Mouse (Mus musculus): ENCODE results near the gene Rims3.

Gene Rims3

DNA sequence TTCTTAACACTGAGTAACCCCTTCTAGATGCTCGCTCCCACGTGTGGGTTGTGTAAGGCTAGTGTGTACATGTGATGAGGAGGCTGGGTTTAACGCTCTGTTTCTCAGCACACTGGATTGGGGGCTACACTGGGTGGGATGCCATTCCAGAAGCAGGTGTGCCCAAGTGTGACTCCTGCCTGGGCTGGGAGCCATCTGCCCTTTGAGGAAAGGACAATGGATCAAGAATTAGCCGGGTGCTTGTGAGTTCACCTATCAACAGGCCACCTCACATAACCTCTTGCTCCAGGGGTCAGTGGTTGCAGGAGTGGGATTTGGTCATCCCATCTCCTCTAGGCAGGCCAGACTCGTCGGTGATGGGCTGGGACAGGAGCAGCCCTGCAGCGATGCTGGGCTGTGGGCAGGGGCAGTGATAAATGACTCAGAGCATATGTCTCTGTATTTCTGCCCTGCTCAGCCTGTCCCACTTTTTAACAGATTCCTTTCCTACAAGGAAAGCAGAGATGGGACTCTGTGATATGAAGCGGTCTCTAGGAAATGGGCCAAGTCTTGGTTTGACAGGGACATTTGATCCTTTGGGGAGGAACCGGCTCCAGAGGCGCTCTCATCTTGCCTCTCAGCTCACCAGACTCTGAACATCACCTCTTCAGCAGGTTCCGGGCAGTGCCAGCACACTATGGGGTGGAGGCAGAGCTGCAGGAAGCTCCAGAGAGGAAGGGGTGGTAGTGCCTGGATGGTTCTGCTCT, 39.2 kb downstream of the Rims3 start:
- DNase-seq = peak; percentile 49 to 66

DNA sequence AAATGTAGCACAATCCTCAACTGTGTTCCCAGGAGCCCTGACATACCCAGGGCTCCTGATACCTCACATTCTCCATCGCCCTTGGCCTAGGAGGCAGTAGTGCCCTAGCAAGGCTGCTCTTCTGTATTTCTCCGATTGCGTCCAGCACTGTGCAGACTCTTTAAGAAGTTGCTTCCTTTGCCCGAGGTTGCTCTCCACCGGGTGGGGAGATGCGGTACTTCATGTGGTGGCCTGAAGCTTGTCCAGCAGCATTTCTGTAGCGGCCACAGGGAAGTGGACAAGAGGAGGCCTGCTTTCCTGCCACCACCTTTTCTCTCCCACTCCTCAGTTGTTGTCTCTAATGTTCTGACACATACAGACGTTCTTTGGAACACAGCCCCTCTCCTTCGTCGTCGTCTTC, 40.0 kb downstream of the Rims3 start:
- DNase-seq = peak; percentile 46 to 63

DNA sequence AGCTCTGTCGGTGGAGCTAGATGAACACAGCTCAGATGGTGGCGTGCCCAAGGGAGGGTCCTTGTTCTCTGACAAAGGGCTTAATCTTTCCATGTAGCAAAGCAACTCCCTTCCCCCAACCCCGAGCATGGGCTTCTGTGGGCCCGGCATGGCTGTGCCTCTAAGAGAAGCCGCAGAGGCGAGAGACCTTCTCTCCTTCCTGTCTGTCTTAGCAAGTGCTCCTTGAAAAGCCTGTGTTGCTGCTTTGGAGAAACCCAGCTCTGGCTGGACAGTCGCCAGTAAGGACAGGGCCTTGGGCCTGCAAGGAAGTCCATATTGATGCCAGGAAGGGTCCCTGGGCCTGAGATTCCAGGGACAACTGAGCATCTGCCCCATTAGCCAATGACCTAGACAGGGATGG, 40.6 kb downstream of the Rims3 start:
- peak; percentile 55 to 63 for DNase-seq

DNA sequence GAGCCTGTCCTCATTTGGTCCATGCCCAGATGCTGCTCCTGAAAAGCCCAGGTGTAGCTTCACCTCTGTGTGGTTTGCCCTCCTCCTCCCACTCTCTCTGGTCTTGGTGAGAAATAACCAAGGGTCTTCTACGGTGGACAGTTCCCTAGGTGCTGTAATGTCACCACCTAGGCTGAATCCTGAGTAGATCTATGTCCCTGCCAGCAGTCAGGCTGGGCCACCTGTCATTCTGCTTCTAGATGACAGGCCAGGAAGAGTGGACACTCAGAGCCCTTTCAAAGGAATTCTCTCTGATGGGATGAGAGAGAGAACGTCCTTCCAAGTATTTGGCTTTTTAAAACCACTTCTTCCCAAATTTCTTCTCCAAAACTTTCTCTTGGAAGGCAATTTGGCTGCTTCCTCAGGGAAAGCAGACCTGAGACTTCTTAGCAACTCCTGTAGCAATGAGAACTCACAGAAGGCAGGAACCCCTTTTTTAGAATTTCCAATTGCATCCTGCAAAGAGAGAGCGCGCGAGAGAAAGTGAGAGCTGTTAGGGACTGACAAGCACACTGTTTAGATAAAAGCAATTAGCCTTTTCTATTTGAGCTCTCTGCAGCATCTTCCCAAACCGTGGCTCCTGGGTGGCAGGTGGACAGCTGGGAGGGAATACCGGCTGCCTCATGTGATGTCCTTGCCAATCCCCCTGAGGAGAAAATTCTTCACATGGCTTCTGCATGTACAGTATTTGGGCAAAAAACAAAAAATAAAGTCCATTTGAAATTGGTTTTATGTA, 41.4 kb downstream of the Rims3 start:
- peak in 1 of 2 experiments; percentile 45 for DNase-seq

DNA sequence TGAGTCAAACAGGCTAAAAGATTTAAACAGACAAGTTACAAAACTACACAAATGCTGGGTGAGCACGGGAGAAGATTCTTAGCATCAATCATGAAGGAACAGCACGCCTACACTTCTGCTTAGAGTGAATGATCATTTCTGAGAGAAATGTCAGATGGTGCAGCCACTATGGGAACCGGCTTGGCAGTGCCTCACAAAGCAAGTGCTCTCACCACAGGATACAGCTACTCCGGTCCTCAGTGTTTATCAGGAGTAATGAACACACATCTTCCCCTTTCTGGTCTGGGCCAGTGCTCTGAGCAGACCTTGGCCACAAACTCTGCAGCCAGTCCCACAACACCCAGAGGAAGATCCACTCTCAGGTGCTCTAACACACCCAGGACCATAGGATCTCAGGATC, 49.9 kb downstream of the Rims3 start:
- DNase-seq = peak in 1 of 2 experiments; percentile 38

DNA sequence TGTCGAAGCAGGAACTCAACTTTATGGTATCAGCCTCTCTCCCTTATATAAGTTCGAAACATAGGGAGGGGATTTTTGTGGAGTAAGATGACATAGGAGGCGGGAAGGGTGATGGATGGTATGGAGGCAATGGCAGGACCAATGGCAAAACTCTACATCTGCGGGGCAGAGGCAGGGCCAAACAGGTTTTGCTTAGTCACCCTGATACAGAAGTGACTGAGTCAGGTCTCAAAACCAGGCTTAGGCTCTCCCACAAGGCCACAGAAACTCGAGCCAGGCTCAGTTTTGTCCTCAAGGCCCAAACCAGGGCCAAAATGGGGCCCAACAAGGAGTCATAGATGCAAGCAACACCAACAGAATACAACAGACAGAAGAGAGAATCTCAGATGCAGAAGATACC, 51.0 kb downstream of the Rims3 start:
- no peak for DNase-seq

DNA sequence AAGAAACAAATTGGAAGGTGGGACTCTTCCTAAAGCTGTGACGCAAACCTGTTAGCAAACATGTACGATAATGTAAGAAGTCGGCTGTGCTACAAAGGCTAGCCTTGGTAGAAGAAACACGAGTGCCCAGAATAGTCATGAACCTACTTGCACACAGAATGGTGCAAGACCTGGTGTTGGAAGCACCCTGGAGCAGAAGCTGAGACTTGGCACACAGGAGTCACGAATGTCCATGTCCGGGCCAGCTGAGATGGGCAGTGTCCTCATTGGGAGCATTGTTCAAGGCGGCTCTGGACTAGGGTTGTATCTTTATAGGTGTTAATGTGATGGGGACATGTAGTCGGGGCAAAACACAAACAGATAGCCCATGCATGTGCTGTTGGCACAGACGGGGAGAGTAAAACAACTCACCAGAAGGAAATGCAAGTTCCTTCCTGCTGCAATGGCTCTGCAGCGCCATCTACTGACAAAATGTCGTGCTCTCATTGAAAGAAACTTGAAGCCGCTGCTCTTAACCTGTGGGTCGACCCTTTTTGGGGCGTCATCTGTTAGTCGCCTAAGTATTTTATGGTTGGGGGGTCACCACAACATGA, 55.0 kb downstream of the Rims3 start:
- DNase-seq = peak; percentile 85 to 89

DNA sequence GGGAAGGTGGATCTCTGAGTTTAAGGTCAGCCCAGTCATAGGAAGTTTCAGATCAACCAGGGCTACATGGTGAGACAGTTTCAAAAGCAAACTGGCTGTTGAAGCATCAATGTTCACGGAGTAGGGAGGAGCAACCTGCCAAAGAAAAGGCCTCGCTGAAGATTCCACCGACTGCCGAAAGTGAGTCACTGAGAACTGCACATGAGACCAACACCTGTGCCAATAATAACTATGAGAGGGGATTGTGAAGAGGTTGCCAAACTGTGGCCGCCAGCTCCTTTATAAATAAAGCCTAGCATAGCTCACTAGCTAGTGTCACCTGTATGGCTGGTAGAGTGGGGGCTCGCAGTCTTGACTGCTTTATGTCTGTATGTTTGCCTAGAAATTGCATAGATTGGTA, 56.5 kb downstream of the Rims3 start:
- DNase-seq = peak; percentile 11 to 12

DNA sequence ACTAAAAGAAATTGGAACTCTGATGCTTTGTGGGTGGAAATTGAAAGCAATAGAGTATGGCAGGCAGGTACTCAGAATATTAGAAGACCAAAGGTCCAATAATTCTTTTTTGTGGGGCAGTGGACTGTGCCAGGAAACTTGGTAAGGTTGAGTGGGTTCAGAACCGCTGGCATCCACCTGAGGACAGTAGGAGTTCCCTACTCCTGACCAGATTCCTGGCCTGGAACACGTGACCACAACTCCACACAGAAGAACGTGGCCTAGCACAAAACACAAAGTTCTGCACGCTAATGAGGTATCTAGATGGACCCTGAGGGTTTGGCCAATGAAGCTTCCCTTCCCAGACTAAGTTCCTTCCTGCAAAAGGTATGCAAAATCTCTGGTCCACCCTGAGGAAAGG, 58.2 kb downstream of the Rims3 start:
- no peak for DNase-seq

DNA sequence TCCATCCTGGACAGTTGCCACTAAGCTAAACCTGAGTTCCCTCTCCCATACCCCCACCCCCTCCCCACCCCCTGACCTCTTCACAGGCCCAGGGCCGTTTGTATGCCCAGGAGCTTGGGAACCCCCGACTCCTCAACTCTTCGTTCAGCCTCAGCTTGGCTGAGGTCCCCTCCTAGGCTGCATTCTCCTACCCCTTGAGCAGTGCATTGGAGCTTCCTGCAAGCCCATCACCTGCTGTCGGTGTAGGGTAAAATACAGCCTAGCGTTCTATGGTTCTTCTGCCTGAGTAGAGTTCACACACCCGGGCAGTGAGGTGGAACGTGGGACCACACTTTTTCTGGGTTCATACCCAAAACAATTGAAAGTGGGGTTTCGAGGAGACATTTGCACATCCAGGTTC, 58.8 kb downstream of the Rims3 start:
- no peak for DNase-seq

DNA sequence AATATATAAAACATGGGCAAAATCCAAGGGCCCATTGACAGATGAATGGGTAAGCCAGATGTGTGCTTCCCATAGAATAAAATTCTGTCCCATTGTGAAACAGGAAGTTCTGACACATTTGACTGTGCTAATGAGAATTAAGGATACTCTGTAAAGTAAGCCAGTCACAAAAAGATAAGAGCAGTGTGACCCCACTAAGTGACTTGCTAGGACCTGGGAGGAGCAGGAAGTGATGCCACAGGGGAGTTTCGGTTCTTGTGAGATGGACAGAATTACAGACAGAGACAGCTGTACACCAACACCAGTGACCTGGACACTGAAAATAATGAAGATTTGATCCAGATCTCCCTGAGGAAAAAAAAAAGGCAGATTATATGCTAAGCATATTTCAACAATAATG, 59.2 kb downstream of the Rims3 start:
- DNase-seq = no peak

DNA sequence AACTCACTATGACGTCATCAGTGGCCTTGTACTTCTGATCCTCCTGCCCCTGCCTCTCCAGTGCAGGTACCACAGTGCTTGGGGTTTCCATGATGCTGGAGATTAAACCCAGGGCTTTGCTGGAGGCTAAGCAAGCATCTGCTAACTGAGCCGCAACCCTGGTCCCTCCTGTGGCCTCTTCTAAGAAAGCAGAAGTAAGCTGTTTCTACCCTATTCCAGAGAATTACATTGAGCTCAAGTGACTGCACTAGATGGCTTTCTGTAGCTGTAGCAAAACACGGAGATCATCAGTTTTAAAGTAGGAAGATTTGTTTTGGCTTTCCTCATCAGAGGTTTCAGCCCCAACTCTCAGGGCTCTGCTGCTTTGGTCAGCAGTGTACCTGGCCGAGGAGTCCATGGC, 59.9 kb downstream of the Rims3 start:
- no peak for DNase-seq

DNA sequence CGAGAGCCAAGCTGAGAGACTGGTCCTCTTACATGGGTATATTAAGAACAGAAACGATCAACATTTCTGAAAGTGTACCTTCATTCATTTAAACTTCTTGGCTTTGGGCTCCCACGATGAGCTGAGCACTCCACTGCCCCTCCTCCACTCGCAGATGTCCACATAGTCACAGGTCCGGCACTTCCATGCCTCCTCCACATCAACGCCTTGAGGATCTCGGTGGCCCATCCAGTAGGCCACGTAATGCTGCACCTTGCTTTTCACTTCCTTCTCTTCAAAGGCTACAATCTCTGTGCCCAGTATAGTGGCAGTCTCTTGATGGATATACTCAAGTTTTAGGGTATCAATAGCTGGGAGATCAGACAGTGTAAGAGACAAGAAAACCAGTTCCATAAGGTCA, 66.8 kb downstream of the Rims3 start:
- DNase-seq = no peak

DNA sequence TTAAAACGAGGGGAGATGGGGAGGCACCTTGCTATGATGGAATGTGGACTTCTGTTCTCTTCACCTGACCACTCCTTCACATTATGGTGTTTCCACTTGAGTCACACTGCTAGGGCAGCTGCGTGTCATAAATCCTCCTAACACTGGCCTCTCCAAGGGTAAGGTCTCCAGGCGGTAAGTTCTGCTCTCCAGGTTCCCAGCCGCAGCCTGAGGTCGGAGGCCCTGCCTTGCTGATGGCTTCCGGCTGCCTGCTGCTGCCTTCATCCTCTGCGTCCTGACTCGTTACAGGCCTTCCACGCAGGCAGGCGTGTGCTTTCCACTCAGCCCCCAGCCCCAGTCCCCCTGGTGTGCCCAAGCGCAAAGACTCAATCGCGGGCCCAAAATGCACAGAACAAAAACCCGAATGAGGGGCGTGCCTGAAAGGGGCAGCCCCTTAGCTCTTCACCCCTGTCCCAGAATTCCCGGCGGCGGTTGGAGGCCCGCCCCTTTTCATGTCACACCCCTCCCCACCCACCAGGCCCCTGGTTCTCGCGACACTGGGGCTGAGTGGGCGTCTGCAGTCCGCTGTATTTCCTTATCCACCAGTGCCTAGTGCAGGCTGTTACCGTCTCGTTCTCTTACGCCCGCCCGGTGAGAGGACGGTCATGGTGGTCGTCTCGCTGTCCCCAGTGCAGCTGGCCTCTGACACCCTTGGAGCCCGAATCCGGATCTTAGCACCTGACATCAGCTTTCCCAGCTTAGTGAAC, 70.1 kb downstream of the Rims3 start, which contains the start of gene Exo5:
Gene Exo5 (minus strand): TSS at position 464 of the 746 bp plus-strand sequence.
- DNase-seq = peak; percentile 97

DNA sequence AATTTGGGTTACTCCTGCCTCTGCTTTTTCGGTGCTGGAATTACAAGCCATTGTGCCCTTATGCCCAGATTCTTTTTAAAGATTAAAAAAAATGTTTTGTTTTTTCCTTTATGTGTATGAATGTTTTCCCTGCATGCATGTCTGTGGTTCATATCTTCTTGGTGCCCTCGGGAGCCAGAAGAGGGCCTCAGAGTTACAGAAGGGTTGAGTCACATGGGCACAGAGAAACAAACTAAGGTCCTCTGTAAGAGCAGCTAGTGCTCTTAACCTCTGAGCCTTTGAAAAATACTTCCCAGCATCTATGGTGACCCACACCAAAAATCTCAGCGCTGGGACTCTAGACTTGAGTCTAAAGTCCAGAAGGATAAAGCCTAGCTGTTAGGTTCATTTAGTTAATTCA, 70.8 kb downstream of the Rims3 start:
- peak; percentile 56 to 57 for DNase-seq

DNA sequence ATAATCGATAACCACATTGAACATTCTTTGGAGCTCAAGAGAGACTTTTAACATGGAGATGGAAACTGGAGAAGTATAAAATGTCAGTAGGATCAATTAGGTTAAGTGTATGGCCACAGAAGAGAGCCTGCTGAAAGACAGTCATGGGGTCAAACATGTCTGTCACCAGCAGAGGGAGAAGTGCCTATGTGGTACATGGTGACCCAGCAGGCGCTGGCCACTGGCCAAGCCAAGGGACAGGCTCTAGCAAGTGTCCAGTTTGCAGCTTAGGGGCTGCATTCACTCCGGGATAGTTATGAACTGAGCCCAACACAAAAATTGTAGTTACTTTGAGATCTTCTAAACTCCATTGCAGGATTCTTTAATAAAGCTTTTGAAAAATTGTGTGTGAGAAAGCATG, 74.1 kb downstream of the Rims3 start:
- peak; percentile 66 to 70 for DNase-seq

DNA sequence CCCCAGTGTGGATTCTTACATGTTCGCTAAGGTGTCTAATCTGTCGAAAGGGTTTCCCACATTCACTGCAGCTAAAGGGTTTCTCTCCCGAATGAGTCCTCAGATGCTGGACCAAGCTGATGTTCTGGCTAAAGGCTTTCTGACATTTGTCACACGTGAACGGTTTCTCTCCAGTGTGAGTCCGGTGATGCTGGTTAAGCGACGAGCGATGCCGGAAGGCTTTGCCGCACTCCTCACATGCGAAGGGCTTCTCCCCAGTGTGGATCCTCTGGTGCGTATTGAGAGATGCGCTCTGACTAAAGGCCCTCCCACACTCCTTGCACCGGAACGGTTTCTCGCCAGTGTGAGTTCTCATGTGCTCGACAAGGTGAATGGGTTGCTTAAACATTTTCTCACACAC, 76.1 kb downstream of the Rims3 start:
- DNase-seq = no peak

DNA sequence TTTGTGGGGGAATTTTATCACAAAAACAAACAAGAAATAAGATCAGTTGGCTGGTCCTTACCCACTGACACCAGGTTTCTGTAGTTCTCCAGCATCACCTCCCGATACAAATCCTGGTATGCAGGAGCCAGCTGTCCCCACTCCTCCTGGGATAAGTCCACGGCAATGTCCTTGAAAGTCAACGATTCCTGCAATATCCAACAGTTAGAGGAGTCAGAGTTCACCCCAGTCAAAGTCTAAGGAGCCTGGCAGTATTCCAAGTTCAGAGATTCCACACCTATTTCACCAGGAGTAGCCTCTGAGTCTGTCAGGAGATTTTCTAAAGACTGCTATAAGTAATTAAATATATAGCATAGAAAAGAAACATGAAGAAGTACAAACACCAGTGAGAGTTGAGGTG, 80.4 kb downstream of the Rims3 start:
- DNase-seq = no peak
